Mouse (Mus musculus) spleen, adult 2 months (tissue): ENCODE results near the gene Tor1b.

Source experiments
- CTCF ChIP-seq: fragments of 200-500 bp; IDR thresholded peaks from 2 replicates; pipeline ENCODE4 v1.5.1; 2011; ENCODE audit warnings: mild to moderate bottlenecking, inconsistent platforms; ENCODE audit not compliant: insufficient read depth, insufficient read length, insufficient replicate concordance; ENCODE audit errors: extremely low read depth
- POLR2A ChIP-seq: fragments of 200-500 bp; IDR thresholded peaks from 2 replicates; pipeline ENCODE4 v1.6.1; 2011; ENCODE audit warnings: low read depth, low read length, inconsistent platforms

DNA sequence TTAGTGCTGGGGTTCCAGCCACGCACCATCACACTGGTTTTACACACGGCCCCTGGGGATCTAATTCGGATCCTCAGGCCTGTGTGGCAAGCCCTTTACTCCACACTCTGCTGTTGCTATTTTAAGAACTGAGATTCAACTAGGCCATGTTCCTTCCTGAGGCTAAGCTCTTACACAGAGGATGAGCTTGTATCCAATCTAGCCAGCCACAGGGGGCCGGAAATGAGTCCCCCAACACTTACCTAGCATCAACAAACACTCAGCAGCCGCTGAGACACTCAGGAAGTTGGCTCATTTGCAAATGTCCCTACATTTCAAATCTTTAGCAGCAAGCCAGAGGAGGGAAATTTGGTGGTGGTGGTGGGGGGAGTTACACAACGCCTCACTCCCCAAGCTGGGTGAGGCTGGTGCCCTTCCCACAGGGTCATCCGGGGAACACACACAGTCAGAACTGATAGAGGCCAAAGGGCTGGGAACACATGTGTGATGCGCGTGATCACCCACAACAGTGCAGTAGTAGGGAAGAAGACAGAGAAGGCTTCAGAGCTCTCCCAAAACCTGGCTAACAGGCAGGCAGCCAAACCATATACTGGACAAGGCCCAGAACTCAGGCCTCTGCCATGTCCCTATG lies 25.5 kb upstream of the Tor1b start:
- TF ChIP-seq CTCF (no peak), POLR2A (no peak)
